Comparison of ENCODE assay signal across 10 mouse cellular contexts in the genomic region with DNA sequence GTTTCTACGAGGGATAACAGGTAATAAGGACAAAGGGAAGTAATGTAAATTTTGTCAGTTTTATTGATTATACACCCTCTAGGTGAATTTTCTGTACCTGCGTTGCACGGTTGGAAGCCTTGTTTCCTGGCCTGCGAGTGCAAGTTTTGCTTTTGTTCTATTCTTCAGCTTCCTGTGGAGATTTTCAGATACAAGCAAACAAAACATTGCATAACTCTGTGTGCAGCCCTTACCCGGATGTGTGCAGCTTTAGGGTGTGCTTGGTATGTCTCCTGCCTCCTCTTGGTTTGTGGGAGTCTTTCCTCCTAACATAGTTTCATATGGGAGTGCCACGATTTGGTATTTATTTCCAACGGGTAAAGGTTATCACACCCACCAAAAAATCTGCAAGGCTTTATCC. TPM values are rescaled to one million over a fixed set of nuclear protein-coding genes. Genes with fewer than 3 reads are reported as not detected.
DNase-seq lines count a peak whose midpoint lies in the region; ATAC-seq and TF ChIP-seq lines count a peak whose summit lies in the region.
"Had no signal": no experiment of that assay in that cellular context is flagged by ENCODE, and none has a peak within 500 bp of the region (broad histone marks: within the 10 kb centered on the region; RNA-seq: fewer than 3 reads in every experiment).

No protein-coding gene starts in this region.

- peak overlapping the region; percentile 95 for H3K27ac ChIP-seq in embryonic facial prominence, embryonic 12.5 days
- peak overlapping the region; percentile 99 for H3K27ac ChIP-seq in neural tube, embryonic 14.5 days (ENCODE audit: low read depth, low read length)

- 0 out of 2 replicates have a peak overlapping the region, but pooled peaks have one; percentile 64 for H3K9ac ChIP-seq in embryonic facial prominence, embryonic 12.5 days
- H3K9ac ChIP-seq in neural tube, embryonic 14.5 days (replicated peaks; ENCODE audit: low read depth, low read length) = peak overlapping the region; percentile 82; the same call in 1 of the 2 replicates

- H3K9me3 ChIP-seq in embryonic facial prominence, embryonic 12.5 days = no peaks in the 10 kb centered on the region
- H3K9me3 ChIP-seq in neural tube, embryonic 14.5 days (ENCODE audit: control insufficient read depth, low read length) = no peaks in the 10 kb centered on the region
- H3K9me3 ChIP-seq: G1E had no signal

- TF ChIP-seq CTCF in lung, adult 2 months (IDR thresholded peaks at IDR 0.05; ENCODE audit: insufficient read depth, low read length) = no peak

- H3K27me3 ChIP-seq in embryonic facial prominence, embryonic 12.5 days = no peaks in the 10 kb centered on the region
- no peaks in the 10 kb centered on the region for H3K27me3 ChIP-seq in neural tube, embryonic 14.5 days (ENCODE audit: control insufficient read depth, insufficient read depth, low read length)

- H3K36me3 ChIP-seq in embryonic facial prominence, embryonic 12.5 days = no peaks in the 10 kb centered on the region
- no peaks in the 10 kb centered on the region for H3K36me3 ChIP-seq in neural tube, embryonic 14.5 days (ENCODE audit: control insufficient read depth, insufficient read depth, low read length)
- H3K36me3 ChIP-seq: G1E had no signal

- 42% methylated on average over 7 of the region's 7 CpGs for WGBS in embryonic facial prominence, embryonic 12.5 days
- WGBS in lung, adult 2 months = 2% methylated on average over 7 of the region's 7 CpGs
- WGBS in neural tube, embryonic 14.5 days = 35% methylated on average over 7 of the region's 7 CpGs

- H3K4me1 ChIP-seq in embryonic facial prominence, embryonic 12.5 days = no peaks in the 10 kb centered on the region
- H3K4me1 ChIP-seq in lung, adult 2 months (ENCODE audit: control insufficient read depth, insufficient read depth, low read length) = peaks cover 4% of the 10 kb centered on the region; the same call in 1 of the 2 replicates
- H3K4me1 ChIP-seq in neural tube, embryonic 14.5 days (ENCODE audit: control insufficient read depth, insufficient read depth, low read length) = peaks cover 4% of the 10 kb centered on the region; the same call in 1 of the 2 replicates

- peak; percentile 20 to 34 for DNase-seq in cerebellum, postnatal 10 days
- DNase-seq in cerebellum, postnatal 36 days = no peak
- peak; percentile 23 to 29 for DNase-seq in B cell, adult 2 months
- peak; percentile 80 for DNase-seq in induced T-regulatory cell, adult 2 months (ENCODE audit: low read depth)
- DNase-seq in lung, adult 2 months = peak; percentile 38

- no peak for ATAC-seq in embryonic facial prominence, embryonic 12.5 days (ENCODE audit: insufficient number of reproducible peaks, insufficient read depth, low FRiP score, low TSS enrichment)
- ATAC-seq in neural tube, embryonic 14.5 days (ENCODE audit: low read depth) = no peak
- no peak for ATAC-seq in monocyte, adult 5-6 weeks (replicated peaks; ENCODE audit: insufficient number of reproducible peaks, low FRiP score, low TSS enrichment, poor library complexity, severe bottlenecking)

- peak overlapping the region; percentile 55 for H3K4me3 ChIP-seq in embryonic facial prominence, embryonic 12.5 days
- H3K4me3 ChIP-seq in lung, adult 2 months (replicated peaks; ENCODE audit: extremely low read depth, low read depth, low read length) = peak overlapping the region; percentile 85
- H3K4me3 ChIP-seq in neural tube, embryonic 14.5 days (ENCODE audit: low read depth, low read length) = peak overlapping the region; percentile 66

- TF ChIP-seq POLR2A in lung, adult 2 months (IDR thresholded peaks at IDR 0.05; ENCODE audit: borderline replicate concordance, extremely low read depth, low read depth, low read length) = no peak

- H3K4me2 ChIP-seq in embryonic facial prominence, embryonic 12.5 days (replicated peaks) = peak overlapping the region; percentile 47
- peak overlapping the region; percentile 45 for H3K4me2 ChIP-seq in neural tube, embryonic 14.5 days (ENCODE audit: low read depth, low read length)

RNA-seq across cellular contexts. Expression of a gene that starts 5.7 kb away (rescaled TPM):
- 100.0 and 102 TPM in 2 replicates for polyA plus RNA-seq in embryonic facial prominence, embryonic 12.5 days (2016; fragmentation: Nextera tagmentation; extraction: Ambion mirVana)
- polyA plus RNA-seq in lung, adult 2 months (2012; rRNA removed) = 29.2 and 85.9 TPM in 2 replicates
- polyA plus RNA-seq in neural tube, embryonic 14.5 days (2014; fragmentation: Nextera tagmentation; extraction: Ambion mirVana) = 34.4 and 34.9 TPM in 2 replicates
- total RNA-seq in monocyte, adult 5-6 weeks (2017) = 0.68 TPM in 1 of 3 replicates, not detected in the others

RNA-seq across cellular contexts. Expression of a gene that starts 53.6 kb away (rescaled TPM):
- polyA plus RNA-seq in embryonic facial prominence, embryonic 12.5 days (2016; fragmentation: Nextera tagmentation; extraction: Ambion mirVana) = not detected in 2 replicates
- polyA plus RNA-seq in lung, adult 2 months (2012; rRNA removed) = 0.27 and 1.7 TPM in 2 replicates
- not detected in 2 replicates for polyA plus RNA-seq in neural tube, embryonic 14.5 days (2014; fragmentation: Nextera tagmentation; extraction: Ambion mirVana)
- total RNA-seq in monocyte, adult 5-6 weeks (2017) = not detected in 3 replicates
- total RNA-seq: G1E; layer of hippocampus, postnatal 10 days had no signal
- polyA plus RNA-seq: G1E had no signal

Comparison
In these comparisons a context has a peak if more than half of its experiments do, and no peak if none do; other contexts are left out.
1. DNase-seq: peak in cerebellum, postnatal 10 days (2 of 2), B cell, adult 2 months (2 of 2), induced T-regulatory cell, adult 2 months (single experiment) and lung, adult 2 months (single experiment); none in cerebellum, postnatal 36 days (0 of 2).
2. Peak in every context shown above with its lines, with median percentiles within 50 percentile points of each other: H3K4me3 ChIP-seq.